Mouse (Mus musculus) liver, adult (tissue): ENCODE measurements around the gene Palm3.

Source experiments
- GATA4 ChIP-seq: IDR thresholded peaks from 2 replicates; pipeline ENCODE4 v1.6.1; 2014; ENCODE audit warnings: mild to moderate bottlenecking, low read length; ENCODE audit not compliant: insufficient replicate concordance

The Palm3 gene

DNA sequence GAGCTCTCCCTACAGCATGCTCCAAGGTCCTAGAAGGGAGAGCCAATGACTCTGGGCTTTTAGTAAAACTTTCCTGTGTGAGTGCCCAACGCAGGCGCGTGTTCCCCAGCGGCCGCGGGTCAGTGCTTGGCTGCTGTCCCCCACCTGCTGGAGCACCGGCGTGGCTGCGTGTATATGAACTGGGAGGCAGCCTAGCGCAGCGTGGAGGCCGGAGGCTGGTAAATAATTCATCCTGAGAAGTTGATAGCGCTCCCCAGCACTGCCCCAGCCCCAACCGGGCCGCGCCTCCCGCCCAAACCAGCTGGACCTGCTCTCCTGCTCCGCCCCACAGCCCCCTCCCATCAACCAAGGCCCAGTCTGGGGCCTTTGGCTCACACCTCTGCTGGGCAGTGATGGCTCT, at the start of gene Palm3:
Gene Palm3 (plus strand): TSS at position 376 of the 400 bp plus-strand sequence.
- TF ChIP-seq GATA4, result no peak

- no peak for TF ChIP-seq GATA4
Observed at GRCm38 (mm10) chr8:83971661-83972060, 49.6 kb upstream of the Palm3 start.

DNA sequence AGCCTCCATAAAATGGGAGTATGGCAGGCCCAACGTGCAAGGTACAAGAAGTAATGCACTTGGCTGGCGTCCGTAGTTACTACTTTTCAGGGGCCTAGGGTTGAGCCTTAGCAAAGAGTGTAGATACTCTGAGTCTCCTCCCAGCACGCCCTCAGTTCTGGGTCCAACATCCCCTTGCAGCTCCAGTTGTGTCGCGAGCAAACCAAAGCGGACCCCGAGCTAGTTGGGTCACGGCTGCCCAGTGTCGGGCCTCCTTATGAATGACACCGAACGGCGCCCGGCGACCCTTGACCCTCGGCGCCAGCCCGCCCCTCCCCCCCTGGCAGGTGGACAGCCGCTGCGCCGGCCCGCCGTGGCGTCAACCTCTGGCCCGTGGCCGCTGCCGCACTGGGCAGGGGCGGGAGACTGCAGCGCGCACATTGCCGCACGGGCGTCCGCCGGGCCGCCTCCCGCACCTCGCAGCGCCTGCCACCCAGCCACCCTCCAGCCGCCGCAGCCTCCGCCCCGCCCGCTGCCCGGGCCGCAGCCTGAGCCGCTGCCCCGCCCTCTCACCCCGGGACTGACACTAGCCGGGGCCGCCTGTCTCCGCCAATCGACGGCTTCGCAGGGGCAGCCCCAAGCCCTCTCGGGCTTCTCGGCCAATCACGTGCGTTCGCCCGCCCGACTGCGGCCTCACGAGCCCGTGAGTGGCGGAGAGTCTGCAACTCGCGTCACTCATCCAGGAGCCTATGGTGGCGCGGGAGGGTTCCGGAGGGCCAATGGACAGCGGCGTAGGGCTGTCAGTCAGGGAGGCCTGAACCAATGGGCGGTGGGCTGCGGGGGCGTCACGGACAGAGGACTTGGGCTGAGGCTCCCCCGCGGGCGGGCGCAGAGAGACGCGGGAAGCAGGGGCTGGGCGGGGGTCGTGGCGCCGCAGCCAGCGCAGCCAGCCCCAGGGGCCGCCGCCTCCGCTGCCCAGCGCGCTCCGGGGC, 48.8 kb upstream of the Palm3 start, which contains the start of gene Prkaca:
Gene Prkaca (plus strand): TSS at position 844 of the 971 bp plus-strand sequence.
- TF ChIP-seq GATA4, result 0 out of 2 replicates have a peak, but pooled peaks have one; percentile 2

DNA sequence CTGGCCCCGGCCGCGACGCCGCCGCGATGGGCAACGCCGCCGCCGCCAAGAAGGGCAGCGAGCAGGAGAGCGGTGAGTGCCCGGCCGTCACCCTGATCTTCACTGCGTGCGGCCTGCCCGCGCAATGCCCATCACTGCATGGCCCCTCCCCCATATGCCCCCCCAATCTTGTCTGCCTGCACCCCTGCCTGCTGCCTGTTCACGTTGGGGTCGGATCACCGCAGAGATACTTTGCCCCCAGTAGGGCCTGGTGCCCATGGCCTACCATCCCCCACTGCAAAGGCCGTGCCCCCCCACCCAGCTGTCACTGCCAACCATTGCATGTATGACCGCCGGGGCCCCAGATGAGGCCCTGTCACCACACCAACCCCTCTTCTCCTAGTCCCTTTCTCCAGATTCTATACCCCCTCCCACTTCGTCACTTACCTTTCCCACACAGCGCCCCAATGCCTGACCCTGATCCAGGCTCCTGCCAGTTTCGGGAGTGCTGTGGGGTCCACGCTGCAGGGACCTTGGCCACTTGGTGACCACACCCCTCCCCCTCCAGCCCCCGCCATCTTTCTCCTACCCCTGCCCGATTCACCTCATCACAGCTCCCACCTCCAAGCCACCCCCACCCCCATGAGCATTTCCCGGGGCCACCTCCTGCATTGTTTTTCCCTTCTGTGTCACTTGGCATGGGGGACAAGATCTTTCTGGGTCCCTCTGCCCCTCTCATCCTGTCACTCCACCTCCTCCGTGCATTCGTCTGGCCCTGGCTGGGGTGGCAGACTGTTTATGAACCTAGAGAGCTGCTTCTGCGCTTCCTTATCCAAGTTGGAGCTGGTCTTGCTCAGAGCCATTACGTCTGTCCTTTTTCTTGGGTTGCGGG, 47.9 kb upstream of the Palm3 start:
- TF ChIP-seq GATA4, result no peak

DNA sequence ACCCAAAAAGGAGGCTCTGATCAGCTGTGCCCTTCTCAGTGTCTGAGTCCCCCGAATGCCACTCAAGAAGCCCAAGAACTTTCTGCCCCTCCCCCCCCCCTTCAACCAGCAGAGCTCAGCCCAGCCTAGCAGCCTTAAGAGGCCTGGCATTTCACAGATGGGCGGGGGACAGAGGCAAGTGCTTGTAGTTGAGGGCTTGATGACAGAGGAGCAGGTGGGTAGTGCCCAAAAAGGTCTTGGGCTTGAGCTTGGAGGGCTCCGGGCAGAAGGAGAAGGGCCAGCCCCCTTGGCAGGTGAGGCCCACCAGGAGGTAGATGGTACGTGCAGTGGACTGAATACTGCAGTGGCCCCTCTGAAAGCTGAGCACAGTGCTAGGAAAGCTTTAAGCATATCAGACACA, 46.8 kb upstream of the Palm3 start:
- TF ChIP-seq GATA4, result no peak

DNA sequence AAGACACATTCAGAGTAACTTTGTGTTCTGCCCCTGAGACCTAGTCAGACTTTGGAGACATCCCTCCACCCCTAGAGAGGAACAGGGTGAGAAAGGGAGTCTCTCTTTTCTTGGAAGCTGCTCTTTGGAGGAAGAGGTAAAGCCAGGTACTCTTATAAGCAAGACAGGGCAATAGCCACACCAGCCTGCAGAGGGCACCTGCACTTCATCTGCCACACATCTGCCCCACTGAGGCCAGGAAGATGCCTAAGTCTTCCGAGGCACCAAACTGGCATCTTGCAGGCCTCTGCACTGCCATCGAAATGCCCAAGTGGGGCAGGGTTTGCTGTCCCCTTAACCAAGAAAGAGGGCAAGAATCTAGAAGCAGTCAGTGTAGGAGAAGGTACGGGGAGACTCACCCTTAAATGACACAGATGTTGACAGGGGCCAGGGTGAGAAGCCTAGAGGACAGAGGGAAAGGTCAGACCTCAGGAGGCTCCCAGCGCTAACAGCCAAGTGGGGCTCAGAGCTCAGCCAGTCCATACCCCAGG, 45.1 kb upstream of the Palm3 start:
- no peak for TF ChIP-seq GATA4

DNA sequence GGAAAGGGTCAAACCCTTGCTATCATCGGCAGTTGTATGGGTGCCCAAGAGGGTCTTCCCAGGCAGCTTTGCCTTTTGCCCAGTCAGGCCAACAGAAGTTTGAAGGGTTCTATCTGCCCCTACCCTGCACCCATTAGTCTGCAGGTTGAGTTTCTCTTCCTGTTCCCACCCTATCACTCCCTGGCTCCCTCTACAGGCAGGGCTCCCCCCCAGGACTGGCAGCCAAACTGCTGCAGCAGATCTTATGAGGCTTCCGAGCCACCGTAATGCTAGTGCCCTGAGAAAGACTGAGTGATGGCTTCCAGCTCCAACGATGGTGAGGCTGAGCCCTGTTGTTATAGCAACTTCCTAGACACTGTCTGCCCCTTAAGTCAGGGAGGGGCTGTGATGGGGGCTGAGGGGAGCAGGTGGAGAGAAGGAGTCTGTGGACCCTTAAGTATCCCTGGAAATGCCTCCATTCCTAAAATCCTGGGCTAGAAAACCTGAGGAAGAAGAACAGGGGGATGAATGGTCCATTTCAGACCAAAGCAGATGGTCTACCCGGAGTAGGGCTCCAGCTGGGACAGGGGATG, 44.4 kb upstream of the Palm3 start:
- TF ChIP-seq GATA4, result no peak

GRCm38 (mm10) chr8:83977646-83978045, 43.6 kb upstream of the Palm3 start:
- peak; percentile 15; the same call in 1 of the 2 replicates for TF ChIP-seq GATA4

DNA sequence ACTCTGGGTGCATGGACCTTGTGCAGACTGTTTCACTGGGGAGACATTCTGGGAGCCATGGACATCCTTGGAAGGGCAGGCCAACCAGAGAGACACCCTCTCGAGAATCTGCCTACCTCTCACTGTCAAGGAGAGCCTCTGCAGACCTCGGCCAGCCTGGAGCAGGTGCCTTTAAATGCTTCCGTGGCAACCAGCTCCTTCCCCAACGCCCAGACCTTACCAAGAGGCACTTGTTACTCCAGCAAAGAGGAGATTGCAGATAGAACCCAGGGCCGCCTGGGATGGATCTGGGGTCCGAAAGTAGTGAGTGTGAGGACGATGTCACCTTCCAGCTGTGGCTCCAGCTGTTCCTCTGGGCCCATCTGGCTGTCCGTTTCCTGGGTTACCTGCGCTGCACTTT, 43.1 kb upstream of the Palm3 start:
- no peak for TF ChIP-seq GATA4

DNA sequence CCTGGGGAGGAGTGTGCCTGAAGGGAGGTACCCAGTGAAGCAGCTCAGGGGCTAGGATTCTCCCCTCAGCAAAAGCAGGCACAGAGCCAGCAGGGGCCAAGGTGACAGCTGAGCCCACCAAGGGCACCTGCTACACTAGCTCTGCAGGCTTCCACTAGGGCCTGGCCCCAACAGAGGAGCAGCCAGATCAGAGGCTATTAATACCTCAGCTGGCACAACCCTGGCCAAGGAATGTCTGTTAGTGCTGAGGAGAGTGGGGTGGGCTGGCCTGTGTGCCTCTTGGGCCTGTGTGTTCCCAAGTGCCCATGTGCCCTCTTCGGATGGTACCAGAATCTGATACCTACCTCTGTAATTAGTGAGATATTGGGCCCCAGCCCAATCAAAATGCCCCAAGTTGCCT, 41.0 kb upstream of the Palm3 start:
- TF ChIP-seq GATA4, result no peak

GRCm38 (mm10) chr8:83980845-83981244, 40.4 kb upstream of the Palm3 start:
- TF ChIP-seq GATA4, result no peak

DNA sequence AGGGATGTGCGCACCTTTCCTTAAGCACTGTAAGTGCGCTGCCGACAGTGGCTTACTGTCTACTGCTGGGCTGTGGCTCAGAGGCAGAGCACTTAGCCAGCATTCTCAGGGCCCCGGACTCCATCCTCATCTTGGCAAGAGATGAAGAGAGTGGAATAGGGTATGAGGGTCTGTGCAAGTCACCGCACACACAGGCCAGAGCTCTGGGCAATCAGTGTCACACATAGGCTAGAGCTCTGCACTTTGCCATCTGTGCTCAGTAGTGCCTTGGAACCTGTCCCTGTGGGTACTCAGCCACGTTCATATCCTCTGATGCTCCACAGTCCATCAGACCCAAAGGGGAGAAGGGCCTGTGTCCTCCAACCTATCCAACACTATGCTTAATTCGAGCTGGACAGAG, 39.7 kb upstream of the Palm3 start:
- TF ChIP-seq GATA4, result no peak

DNA sequence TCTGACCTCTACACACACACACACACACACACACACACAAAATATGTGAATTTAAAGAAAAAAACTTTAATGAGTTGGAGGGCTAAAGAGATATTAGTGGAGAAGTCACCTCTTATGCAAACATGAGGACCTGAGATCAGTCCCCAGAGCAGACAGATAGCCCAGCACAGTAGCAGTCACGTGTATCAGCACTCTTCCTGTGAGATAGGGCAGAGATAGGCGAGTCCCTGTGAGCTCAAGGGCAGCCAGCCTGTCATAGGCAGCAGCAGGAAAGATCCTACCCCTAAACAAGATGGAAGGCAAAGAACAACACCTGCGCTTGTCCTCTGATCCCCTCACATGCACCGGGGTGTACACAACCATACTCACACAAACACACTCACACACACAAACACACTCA, 38.8 kb upstream of the Palm3 start:
- no peak for TF ChIP-seq GATA4

- TF ChIP-seq GATA4, result no peak
Observed at GRCm38 (mm10) chr8:83989243-83989642, 32.0 kb upstream of the Palm3 start.

DNA sequence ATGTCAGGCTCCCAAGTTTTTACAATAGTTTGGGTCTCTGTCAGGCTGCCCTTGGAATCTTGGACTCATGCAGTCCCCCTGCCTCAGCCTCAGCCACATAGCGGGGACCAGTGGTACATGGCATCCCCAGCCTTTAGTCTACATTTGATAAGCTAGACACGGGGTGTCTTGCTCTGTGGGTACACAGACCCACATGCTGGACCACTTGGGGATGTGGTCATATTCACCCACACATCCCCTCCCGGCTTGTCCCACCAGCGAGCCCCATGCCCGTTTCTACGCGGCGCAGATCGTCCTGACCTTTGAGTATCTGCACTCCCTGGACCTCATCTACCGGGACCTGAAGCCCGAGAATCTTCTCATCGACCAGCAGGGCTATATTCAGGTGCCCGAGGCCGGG, 31.1 kb upstream of the Palm3 start:
- TF ChIP-seq GATA4, result no peak
